Mouse (Mus musculus): Measurements from ENCODE around the gene Gm10097. TPM values are rescaled to one million over a fixed set of nuclear protein-coding genes. Genes with fewer than 3 reads are reported as not detected.

The Gm10097 gene
- polyA plus RNA-seq, 1 experiment from 2014 or later = not detected

DNA sequence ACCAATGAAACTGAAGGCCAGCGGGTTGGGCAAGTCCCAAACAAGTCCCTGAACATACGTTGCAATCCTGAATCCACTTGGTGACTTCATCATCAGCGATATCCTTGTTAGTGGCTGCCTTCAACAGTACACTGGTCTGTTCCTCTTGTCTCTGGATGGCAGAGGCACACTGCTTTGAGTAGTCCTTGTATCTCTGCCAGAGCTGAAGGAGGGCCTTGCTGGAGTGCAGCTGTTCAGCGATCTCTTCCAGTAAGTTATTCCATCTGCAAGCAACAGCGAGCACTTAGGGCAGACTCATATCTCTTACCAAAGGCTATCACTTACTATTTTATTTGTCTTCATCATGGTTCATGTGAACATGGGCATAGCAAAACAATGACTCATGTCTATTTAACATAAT, 41.8 kb downstream of the Gm10097 start:
- Histone ChIP-seq H3K4me3 (ENCODE audit: inconsistent target) (no peak overlapping the region), H3K79me2 (ENCODE audit: inconsistent target) (no peaks in the 10 kb centered on the region), H3K27ac (no peak overlapping the region), H3K36me3 (ENCODE audit: inconsistent target) (peaks cover 68% of the 10 kb centered on the region)
- WGBS (ENCODE audit: missing documents) = 94% methylated on average over 5 of the region's 5 CpGs

DNA sequence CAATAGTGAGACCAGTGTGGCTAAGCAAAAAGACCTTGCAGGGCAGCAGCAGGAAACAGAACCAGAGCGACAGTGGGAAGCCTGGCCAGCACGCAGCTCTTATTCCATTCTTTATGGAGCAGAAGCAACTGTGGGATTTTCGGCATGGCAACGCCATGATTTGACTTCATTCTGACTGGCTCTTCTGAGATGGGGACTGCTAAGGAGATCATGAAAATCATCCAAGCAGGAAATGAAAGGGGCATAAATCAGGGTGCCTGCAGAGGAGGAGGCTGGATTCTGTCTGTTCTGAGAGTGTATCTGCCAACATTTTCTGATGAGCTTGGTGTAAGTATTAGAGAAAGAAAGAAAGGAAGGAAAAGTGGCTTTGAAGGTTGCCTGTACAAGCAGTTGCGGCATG, 47.2 kb downstream of the Gm10097 start:
- Histone ChIP-seq H3K79me2 (ENCODE audit: inconsistent target) (no peaks in the 10 kb centered on the region), H3K27ac (no peak overlapping the region), H3K36me3 (ENCODE audit: inconsistent target) (peaks cover 45% of the 10 kb centered on the region), H3K4me3 (ENCODE audit: inconsistent target) (no peak overlapping the region)
- 94% methylated on average over 5 of the region's 5 CpGs for WGBS (ENCODE audit: missing documents)

DNA sequence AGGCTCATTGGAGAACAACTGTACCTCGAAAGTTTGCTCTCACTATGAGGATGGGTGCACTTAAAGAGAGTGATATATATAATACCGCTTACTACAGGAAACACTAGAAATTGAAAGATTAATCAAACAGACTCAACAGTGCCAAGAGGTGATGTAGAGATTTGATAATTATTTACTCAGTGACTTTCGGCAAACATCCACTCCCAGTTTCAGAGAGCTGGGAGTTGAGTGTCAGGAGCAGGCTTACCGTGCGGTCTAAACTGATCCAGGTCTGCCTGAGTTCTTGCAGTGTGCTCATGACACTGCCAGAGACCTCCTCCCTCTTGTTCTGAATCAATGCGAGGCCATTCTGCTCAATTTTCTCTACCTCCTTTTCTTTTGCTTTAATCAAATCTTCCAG, 47.7 kb downstream of the Gm10097 start:
- WGBS (ENCODE audit: missing documents) = 97% methylated on average over 6 of the region's 6 CpGs
- Histone ChIP-seq H3K36me3 (ENCODE audit: inconsistent target) (peaks cover 40% of the 10 kb centered on the region), H3K4me3 (ENCODE audit: inconsistent target) (no peak overlapping the region), H3K27ac (no peak overlapping the region), H3K79me2 (ENCODE audit: inconsistent target) (no peaks in the 10 kb centered on the region)
